Mouse (Mus musculus) lung, adult 2 months (tissue): ENCODE data around the gene Ak2. TPM values are rescaled to one million over a fixed set of nuclear protein-coding genes. Genes with fewer than 3 reads are reported as not detected.

Experiments
- DNase-seq: peaks from one replicate; pipeline ENCODE4 v3.0.0; 2022
- H3K4me1 ChIP-seq: fragments of 200-500 bp; 2 replicates; pipeline ENCODE4 v1.6.1; 2011; ENCODE audit warnings: low read length; ENCODE audit not compliant: control insufficient read depth, insufficient read depth
- H3K4me3 ChIP-seq: fragments of 200-500 bp; replicated peaks from 2 replicates; pipeline ENCODE3; 2011; ENCODE audit warnings: low read depth, mild to moderate bottlenecking, control low read depth, low read length; ENCODE audit errors: extremely low read depth
- CTCF ChIP-seq: fragments of 200-500 bp; IDR thresholded peaks from 2 replicates; pipeline ENCODE4 v1.5.1; 2011; ENCODE audit warnings: mild to moderate bottlenecking, low read length, control low read depth; ENCODE audit not compliant: insufficient read depth
- POLR2A ChIP-seq: fragments of 200-500 bp; IDR thresholded peaks from 2 replicates; pipeline ENCODE4 v1.6.1; 2011; ENCODE audit warnings: low read depth, mild to moderate bottlenecking, control low read depth, low read length, borderline replicate concordance; ENCODE audit errors: extremely low read depth
- WGBS: fragments of 180-500 bp; shearing (Covaris S2); methylation state at CpG from one replicate; pipeline ENCODE4 v1.1.7; 2018; 5-methylcytosine and 5-hydroxymethylcytosine counted together
- polyA plus RNA-seq: library from polyadenylated mRNA; depleted of rRNA; stranded (reverse); fragments of >200 nt; gene quantifications from 2 replicates; pipeline ENCODE4 v1.2.3, GENCODE M21; 2012; rRNA removed

Ak2 gene
- polyA plus RNA-seq, 1 experiment, result 24.2 TPM

GRCm38 (mm10) chr4:129051461-129052183 lies 59.9 kb downstream of the Ak2 start:
- Histone ChIP-seq H3K4me3 (no peak overlapping the region), H3K4me1 (no peaks in the 10 kb centered on the region; the same call in none of the 2 replicates)
- TF ChIP-seq POLR2A (no peak), CTCF (no peak)
- 40% methylated on average over 11 of the region's 11 CpGs for WGBS
- DNase-seq, result no peak

- H3K4me3 ChIP-seq, result no peak overlapping the region
- 0 out of 2 replicates have a peak, but pooled peaks cover under 1% of the 10 kb centered on the region for H3K4me1 ChIP-seq
- 61% methylated on average over 12 of the region's 12 CpGs for WGBS
- TF ChIP-seq CTCF (no peak), POLR2A (no peak)
- DNase-seq, result no peak
Observed at GRCm38 (mm10) chr4:129054757-129055156, 63.0 kb downstream of the Ak2 start.

GRCm38 (mm10) chr4:129055562-129055961 lies 63.8 kb downstream of the Ak2 start:
- WGBS, result 79% methylated on average over 5 of the region's 5 CpGs
- Histone ChIP-seq H3K4me1 (peaks cover 3% of the 10 kb centered on the region), H3K4me3 (no peak overlapping the region)
- DNase-seq, result no peak
- TF ChIP-seq CTCF (no peak), POLR2A (no peak)

GRCm38 (mm10) chr4:129057533-129058206 lies 65.9 kb downstream of the Ak2 start:
- Histone ChIP-seq H3K4me3 (peak overlapping the region; percentile 71), H3K4me1 (peaks cover 4% of the 10 kb centered on the region)
- no peak for TF ChIP-seq CTCF
- TF ChIP-seq POLR2A, result peak; percentile 90
- peak; percentile 96 for DNase-seq
- 4% methylated on average over 44 of the region's 44 CpGs for WGBS

GRCm38 (mm10) chr4:129058207-129059092 lies 66.7 kb downstream of the Ak2 start, which contains the start of gene Rnf19b:
Gene Rnf19b (plus strand): TSS chr4:129058271.
- TF ChIP-seq CTCF (no peak), POLR2A (no peak)
- DNase-seq, result peak; percentile 64
- Histone ChIP-seq H3K4me1 (peaks cover 8% of the 10 kb centered on the region), H3K4me3 (peak within 1 kb of the TSS; percentile 71)
- under 1% methylated on average over 82 of the region's 107 CpGs for WGBS

GRCm38 (mm10) chr4:129059125-129059551 lies 67.4 kb downstream of the Ak2 start:
- H3K4me1 ChIP-seq, result peaks cover 8% of the 10 kb centered on the region
- WGBS, result 3% methylated on average over 13 of the region's 13 CpGs
- no peak for TF ChIP-seq CTCF
- no peak for TF ChIP-seq POLR2A
- peak; percentile 33 for DNase-seq
- peak overlapping the region; percentile 71 for H3K4me3 ChIP-seq

- DNase-seq, result no peak
- Histone ChIP-seq H3K4me1 (peaks cover 8% of the 10 kb centered on the region), H3K4me3 (peak overlapping the region; percentile 50)
- WGBS, result 25% methylated on average over 4 of the region's 4 CpGs
- no peak for TF ChIP-seq POLR2A
- no peak for TF ChIP-seq CTCF
Observed at GRCm38 (mm10) chr4:129059922-129060321, 68.2 kb downstream of the Ak2 start.

Other genes starting within 250 kb of the Ak2 start
- 0.34 and 0.58 TPM in 2 replicates for gene A3galt2, start 236.6 kb upstream of the Ak2 start, polyA plus RNA-seq
- 43.8 and 48.8 TPM in 2 replicates for gene Zfp362, start 185.9 kb upstream of the Ak2 start, polyA plus RNA-seq
- 18.6 and 19.7 TPM in 2 replicates for gene Trim62, start 108.4 kb upstream of the Ak2 start, polyA plus RNA-seq
- 46.2 and 49.4 TPM in 2 replicates for gene Azin2, start 29.5 kb upstream of the Ak2 start, polyA plus RNA-seq
- 51.1 and 70.7 TPM in 2 replicates for gene Rnf19b, start 66.3 kb downstream of the Ak2 start, polyA plus RNA-seq
- 5.8 and 39.0 TPM in 2 replicates for gene Tmem54, start 113.6 kb downstream of the Ak2 start, polyA plus RNA-seq
- 0.23 TPM in 1 of 2 replicates, not detected in the other for gene Hpca, start 130.1 kb downstream of the Ak2 start, polyA plus RNA-seq
- gene Fndc5, start 145.0 kb downstream of the Ak2 start, polyA plus RNA-seq, result 4.5 and 5.5 TPM in 2 replicates
- 8.5 and 10.5 TPM in 2 replicates for gene S100pbp, start 197.8 kb downstream of the Ak2 start, polyA plus RNA-seq
- 9.0 and 15.4 TPM in 2 replicates for gene Yars, start 197.8 kb downstream of the Ak2 start, polyA plus RNA-seq